Mouse (Mus musculus) c-Kit-positive CD71-positive TER-119-negative erythroid progenitor cells, embryonic 14.5 days (primary cell): Measurements from ENCODE around the gene Polr2a.
A peak's percentile ranks its signal among the peaks of the same experiment; 100 is the strongest.
"Not testable (repeated sequence)": the region's sequence is repeated elsewhere in the genome, so short reads cannot be mapped to it uniquely, and the experiment has no call there.

Experiments
- DNase-seq: peaks from one replicate; pipeline ENCODE4 v3.0.0-alpha.2; 2013; ENCODE audit warnings: low read depth

Gene Polr2a

DNA sequence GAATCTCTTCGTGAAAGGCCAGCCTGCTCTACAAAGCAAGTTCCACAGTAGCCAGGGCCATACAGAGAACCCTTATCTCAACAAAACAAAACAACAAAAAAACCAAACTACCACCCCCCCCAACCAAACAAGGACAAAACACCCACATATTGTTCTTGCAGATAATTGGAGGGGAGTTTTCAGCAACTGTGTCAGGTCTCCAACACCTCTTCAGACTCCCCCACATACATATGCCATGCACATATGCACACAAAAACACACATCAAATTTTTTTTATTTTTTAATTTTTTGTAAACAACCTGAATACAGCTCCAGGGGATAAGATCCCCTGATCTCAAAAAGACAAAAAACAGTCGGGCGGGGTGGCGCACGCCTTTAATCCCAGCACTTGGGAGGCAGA lies 4.2 kb downstream of the Polr2a start:
- DNase-seq = peak; percentile 56

- DNase-seq = no peak
Observed at GRCm38 (mm10) chr11:69752686-69753085, 5.8 kb downstream of the Polr2a start.

DNA sequence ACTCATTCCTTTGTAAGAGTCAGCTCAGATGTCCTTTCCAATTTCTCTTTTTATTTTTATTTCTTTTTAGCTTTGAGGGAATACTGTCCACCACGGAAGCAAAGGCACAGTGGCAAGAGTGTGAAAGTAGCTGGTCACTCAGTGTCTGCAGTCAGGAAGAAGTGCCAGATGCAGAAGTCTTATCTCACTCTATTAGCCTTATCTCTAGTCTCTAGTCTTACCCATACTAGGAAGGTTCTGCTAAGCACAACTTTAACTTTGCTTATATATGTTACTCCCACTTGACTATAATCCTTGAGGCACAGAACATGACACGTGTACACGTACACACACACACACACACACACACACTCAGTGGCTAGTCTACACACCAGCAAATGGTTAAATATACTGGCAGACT lies 6.8 kb downstream of the Polr2a start:
- no peak for DNase-seq

- DNase-seq = not testable (repeated sequence)
Observed at GRCm38 (mm10) chr11:69731408-69731807, 27.0 kb downstream of the Polr2a start.

- peak; percentile 73 for DNase-seq
Observed at GRCm38 (mm10) chr11:69729063-69729462, 29.4 kb downstream of the Polr2a start.

DNA sequence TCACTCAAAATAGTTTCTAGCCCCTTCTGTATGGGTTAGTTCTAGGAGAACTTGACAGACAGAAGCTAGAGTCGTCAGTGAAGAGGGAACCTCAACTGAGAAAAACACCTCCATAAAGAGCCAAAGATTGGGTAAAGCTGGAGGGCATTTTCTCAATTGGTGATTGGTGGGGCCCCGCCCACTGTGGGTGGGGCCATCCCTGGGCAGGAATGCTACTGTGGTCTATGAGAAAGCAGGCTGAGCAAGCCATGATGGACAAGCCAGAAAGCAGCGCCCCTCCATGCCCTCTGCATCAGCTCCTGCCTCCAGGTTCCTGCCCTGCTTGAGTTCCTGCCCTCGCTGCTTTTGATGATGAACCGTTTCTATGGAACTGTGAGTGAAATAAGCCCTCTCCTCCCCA lies 32.5 kb downstream of the Polr2a start:
- no peak for DNase-seq

- DNase-seq = no peak
Observed at GRCm38 (mm10) chr11:69723074-69723473, 35.4 kb downstream of the Polr2a start.

DNA sequence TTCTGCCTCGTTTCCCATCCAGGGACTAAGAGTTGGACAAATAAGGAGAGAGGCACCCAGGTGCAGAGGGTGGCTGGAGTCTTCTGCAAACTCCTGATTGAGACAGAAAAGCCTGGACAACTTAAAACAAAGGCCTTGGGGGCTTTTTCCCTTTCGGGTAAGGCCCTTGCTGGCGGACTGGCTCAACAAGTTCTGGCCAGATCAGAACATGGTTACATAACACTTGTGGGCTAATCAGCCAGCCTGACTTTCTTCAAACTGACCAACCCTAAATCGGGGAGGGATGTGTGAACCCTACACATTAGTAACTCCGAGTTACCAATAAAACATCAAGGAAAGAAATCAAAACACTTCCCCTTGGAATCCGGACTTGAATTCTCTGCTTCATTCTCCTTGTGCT lies 37.6 kb downstream of the Polr2a start:
- no peak for DNase-seq

DNA sequence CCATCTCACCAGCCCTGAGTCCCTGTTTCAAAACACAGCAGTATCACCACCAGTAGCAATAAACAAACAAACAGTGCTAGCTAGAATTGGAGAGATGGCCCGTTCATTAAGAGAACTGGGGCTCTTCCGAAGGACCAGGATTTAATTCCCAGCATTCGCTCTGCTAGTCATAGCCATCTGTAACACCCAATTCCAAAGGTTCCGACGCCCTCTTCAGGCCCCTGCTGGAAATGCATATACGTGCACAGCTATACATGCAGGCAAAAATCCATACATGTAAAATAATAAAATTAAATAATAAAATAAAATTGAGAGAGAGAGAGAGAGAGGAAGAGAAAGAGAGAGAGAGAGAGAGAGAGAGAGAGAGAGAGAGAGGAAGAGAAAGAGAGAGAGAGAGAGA lies 39.0 kb downstream of the Polr2a start:
- no peak for DNase-seq

GRCm38 (mm10) chr11:69718661-69719060 lies 39.8 kb downstream of the Polr2a start:
- peak; percentile 52 for DNase-seq

DNA sequence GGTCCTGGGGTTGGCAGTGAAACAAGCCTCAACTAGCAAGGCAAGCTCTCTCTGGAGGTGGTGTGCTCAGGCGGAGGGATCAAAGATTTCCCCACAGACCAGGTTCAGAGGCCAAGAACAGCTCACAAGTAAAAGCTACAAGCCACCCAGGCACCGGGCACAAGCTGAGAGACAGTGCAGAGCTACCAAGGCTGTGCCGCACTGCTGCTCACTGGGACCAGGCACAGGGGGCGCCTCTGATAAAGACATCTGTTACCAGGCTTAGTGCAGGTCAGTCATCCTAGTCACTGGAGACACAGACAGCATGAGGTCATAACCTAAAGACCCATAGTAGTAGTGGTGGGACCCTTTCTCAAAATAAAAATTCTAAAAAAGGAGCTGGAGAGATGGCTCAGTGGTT lies 41.5 kb downstream of the Polr2a start:
- DNase-seq = no peak

DNA sequence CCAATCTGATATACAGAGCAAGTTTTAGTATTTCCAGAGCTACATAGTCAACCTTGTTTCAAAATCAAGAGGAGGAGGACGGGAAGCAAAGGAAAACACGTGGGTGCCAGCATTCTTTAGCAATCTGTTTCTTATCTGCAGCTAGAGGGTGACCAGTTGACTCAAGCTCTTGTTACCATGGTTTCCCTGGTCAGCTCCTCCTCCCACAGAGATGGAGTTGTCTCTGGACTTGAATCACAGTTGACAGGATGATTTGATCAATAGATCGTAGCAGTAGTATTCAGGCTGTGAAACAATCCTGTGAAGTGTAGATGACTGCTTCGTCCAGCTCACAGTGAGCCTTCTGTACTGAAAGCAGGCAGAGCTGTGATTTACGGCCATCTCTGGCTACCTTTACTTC lies 42.5 kb downstream of the Polr2a start:
- no peak for DNase-seq

- no peak for DNase-seq
Observed at GRCm38 (mm10) chr11:69715482-69715881, 43.0 kb downstream of the Polr2a start.

DNA sequence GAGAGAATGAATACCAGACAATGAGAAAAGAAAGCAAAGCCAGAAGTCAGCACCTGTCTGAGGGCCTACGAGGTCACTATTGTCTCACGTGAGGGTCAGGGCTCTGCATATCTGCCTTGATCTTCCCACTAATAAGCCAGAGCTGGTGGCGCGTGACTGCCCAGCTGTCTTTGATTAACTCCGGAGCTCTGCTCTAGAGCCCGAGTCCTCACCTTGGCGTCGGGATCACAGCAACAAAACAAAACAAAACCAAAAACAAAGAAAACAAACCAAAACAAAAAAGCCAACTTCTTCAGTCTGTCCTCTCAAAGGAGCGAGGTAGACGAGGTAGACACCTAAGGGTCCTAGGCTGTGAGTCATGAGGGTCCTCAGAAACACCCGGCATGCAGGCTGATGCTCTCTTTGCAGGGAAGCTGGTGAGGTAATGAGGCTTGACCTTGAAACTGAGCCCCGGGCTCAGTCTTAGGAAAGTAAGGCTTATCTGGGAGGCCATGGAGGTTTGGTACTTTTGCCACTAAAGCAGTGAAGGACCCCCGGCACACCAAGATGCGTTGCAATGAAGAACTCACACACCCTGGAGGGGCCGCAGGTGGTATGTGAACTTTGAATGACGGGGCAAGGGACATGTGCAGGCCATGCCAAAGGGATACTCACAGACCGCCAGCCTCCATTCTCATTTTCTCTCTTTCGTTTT lies 43.7 kb downstream of the Polr2a start:
- no peak for DNase-seq

- no peak for DNase-seq
Observed at GRCm38 (mm10) chr11:69712954-69713672, 45.3 kb downstream of the Polr2a start.

GRCm38 (mm10) chr11:69711082-69711481 lies 47.4 kb downstream of the Polr2a start:
- no peak for DNase-seq

DNA sequence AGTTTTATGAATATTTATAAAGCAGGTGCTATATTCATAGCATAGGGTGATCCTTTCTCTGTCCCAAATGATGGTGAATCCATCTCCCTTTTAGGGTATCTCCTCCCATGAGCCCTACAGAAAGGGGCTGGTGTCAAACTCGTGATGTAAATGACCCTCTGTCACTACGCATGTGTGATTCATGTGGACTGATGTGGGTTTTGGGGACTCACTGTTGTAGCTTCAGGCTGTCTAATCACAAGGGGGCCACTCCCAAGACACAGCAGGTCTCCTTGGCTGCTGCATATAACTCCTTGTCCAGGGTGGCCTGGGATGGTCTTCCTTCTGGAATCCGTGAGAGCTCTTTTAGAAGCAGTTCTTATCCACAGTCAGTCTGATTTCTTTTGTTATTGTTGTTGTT lies 48.0 kb downstream of the Polr2a start:
- DNase-seq = no peak

GRCm38 (mm10) chr11:69709554-69710446 lies 48.6 kb downstream of the Polr2a start:
- no peak for DNase-seq

- DNase-seq = no peak
Observed at GRCm38 (mm10) chr11:69708614-69709265, 49.7 kb downstream of the Polr2a start.

- no peak for DNase-seq
Observed at GRCm38 (mm10) chr11:69707873-69708381, 50.5 kb downstream of the Polr2a start.

DNA sequence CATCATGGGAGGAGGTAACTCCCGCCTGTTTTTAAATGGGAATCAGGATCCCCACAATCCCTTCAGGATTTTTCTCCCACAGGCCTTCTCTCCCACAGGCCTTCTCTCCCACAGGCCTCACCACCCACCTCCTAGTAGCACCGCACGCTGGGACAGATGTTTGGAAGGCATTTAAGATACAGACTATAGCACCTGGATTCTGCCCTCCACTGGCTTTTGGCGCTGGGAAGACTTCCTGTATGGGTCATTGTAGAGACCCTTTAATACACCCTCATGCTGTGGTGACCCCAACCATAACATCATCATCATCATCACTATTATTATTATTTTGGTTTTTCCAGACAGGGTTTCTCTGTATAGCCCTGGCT lies 51.0 kb downstream of the Polr2a start:
- DNase-seq = no peak
